Mouse (Mus musculus): ENCODE measurements around the gene Cep290.

DNA sequence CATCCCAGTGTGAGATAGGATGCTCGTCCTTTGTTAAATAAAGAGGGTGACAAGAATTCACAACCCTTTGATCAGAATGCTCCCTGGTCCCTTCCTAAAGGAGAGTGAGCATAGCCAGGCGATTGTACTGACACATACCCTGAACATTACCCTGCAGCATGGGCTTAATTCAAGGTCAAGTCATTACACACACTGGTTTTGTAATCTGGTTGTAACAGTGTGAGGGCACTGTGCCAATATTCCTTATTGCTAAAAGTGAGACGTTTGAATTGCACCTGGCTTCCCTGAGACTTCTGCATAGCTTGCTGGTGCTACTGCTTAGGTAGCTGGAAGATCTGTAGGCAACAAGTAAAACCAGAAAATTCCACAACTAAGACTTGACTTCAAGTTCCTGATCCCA is 96.8 kb downstream of the Cep290 start:
- TF ChIP-seq POLR2A (IDR thresholded peaks at IDR 0.05; ENCODE audit: borderline replicate concordance, low read depth, low read length) (no peak), CTCF (IDR thresholded peaks at IDR 0.05; ENCODE audit: low read depth, low read length) (no peak)

Measured in bone marrow macrophage, adult 2 months (primary cell).